Mouse (Mus musculus) stomach, embryonic 14.5 days (tissue): ENCODE measurements around the gene Wbp2nl. TPM values are rescaled to one million over a fixed set of nuclear protein-coding genes. Genes with fewer than 3 reads are reported as not detected.
"Not testable (repeated sequence)": the region's sequence is repeated elsewhere in the genome, so short reads cannot be mapped to it uniquely, and the experiment has no call there.

Experiments used
- ATAC-seq: fragments of 200-750 bp; cut with Nextera tagmentation; 2 replicates; pipeline ENCODE4 v1.8.0; 2017; ENCODE audit warnings: low read depth, moderate TSS enrichment; ENCODE audit not compliant: insufficient number of reproducible peaks, insufficient read depth, low FRiP score
- H3K27ac ChIP-seq: fragments of 300-500 bp; sonication (generic); 2 replicates; pipeline ENCODE4 v1.5.1; 2014; ENCODE audit warnings: mild to moderate bottlenecking, low read length, moderate library complexity, mixed read lengths
- H3K27me3 ChIP-seq: fragments of 300-500 bp; sonication (generic); 2 replicates; pipeline ENCODE4 v1.6.1; 2014; ENCODE audit warnings: low read length, control low read depth, mixed read lengths; ENCODE audit not compliant: control insufficient read depth, insufficient read depth
- H3K36me3 ChIP-seq: fragments of 300-500 bp; sonication (generic); 2 replicates; pipeline ENCODE4 v1.6.1; 2014; ENCODE audit warnings: mild to moderate bottlenecking, control low read depth, low read length, moderate library complexity, mixed read lengths; ENCODE audit not compliant: control insufficient read depth, insufficient read depth
- H3K4me1 ChIP-seq: fragments of 300-500 bp; sonication (generic); 2 replicates; pipeline ENCODE4 v1.6.1; 2014; ENCODE audit warnings: low read length, control low read depth, mixed read lengths; ENCODE audit not compliant: control insufficient read depth, insufficient read depth
- H3K4me2 ChIP-seq: fragments of 300-500 bp; sonication (generic); replicated peaks from 2 replicates; pipeline ENCODE4 v1.6.1; 2014; ENCODE audit warnings: low read depth, low read length, control low read depth
- H3K4me3 ChIP-seq: fragments of 300-500 bp; sonication (generic); 2 replicates; pipeline ENCODE4 v1.5.1; 2014; ENCODE audit warnings: low read depth, low read length, control low read depth
- H3K9ac ChIP-seq: fragments of 300-500 bp; sonication (generic); replicated peaks from 2 replicates; pipeline ENCODE4 v1.6.1; 2014; ENCODE audit warnings: low read depth, mild to moderate bottlenecking, control low read depth, low read length, moderate library complexity, mixed read lengths
- H3K9me3 ChIP-seq: fragments of 300-500 bp; sonication (generic); 2 replicates; pipeline ENCODE4 v1.6.1; 2016; ENCODE audit warnings: low read depth, low read length, control low read depth; ENCODE audit not compliant: control insufficient read depth
- WGBS: fragments of 180-500 bp; shearing (Covaris S2); extraction: QIAGEN DNeasy Blood & Tissue Kit; methylation state at CpG from one replicate; pipeline ENCODE4 v1.1.7; 2014; 5-methylcytosine and 5-hydroxymethylcytosine counted together
- polyA plus RNA-seq: library from polyadenylated mRNA; unstranded; fragments of >200 nt; fragmentation: Nextera tagmentation; extraction: Ambion mirVana; gene quantifications from 2 replicates; pipeline ENCODE4 v1.2.1, GENCODE M21; 2014

Gene Wbp2nl
- polyA plus RNA-seq, 1 experiment from 2014 or later, result 0.29 TPM

GRCm38 (mm10) chr15:82354126-82354945 is 55.6 kb downstream of the Wbp2nl start, which contains the start of gene Ndufa6:
Ndufa6 (minus strand) TSS chr15:82354322.
- peak within 1 kb of the TSS; percentile 57 for H3K9ac ChIP-seq
- 1% methylated on average over 57 of the region's 57 CpGs for WGBS
- ATAC-seq, result peak; percentile 99

GRCm38 (mm10) chr15:82358431-82359260 is 59.9 kb downstream of the Wbp2nl start:
- Histone ChIP-seq H3K9me3 (no peaks in the 10 kb centered on the region), H3K4me1 (peaks cover 8% of the 10 kb centered on the region; the same call in 1 of the 2 replicates), H3K4me3 (no peak overlapping the region), H3K27me3 (no peaks in the 10 kb centered on the region), H3K36me3 (no peaks in the 10 kb centered on the region), H3K4me2 (no peak overlapping the region), H3K27ac (peak overlapping the region; percentile 39; the same call in 1 of the 2 replicates), H3K9ac (0 out of 2 replicates have a peak overlapping the region, but pooled peaks have one; percentile 18)
- WGBS, result 58% methylated on average over 22 of the region's 22 CpGs
- ATAC-seq, result no peak

More at GRCm38 (mm10) chr15:82354126-82354945, 55.6 kb downstream of the Wbp2nl start, which contains the start of gene Ndufa6:
- H3K27me3 ChIP-seq, result no peaks in the 10 kb centered on the region
- H3K36me3 ChIP-seq, result peaks cover 14% of the 10 kb centered on the region
- H3K27ac ChIP-seq, result peak within 1 kb of the TSS; percentile 73
- H3K4me3 ChIP-seq, result peak within 1 kb of the TSS; percentile 58
- H3K4me2 ChIP-seq, result peak within 1 kb of the TSS; percentile 68
- no peaks in the 10 kb centered on the region for H3K9me3 ChIP-seq
- H3K4me1 ChIP-seq, result peaks cover 15% of the 10 kb centered on the region; the same call in 1 of the 2 replicates

GRCm38 (mm10) chr15:82361459-82362018 is 62.8 kb downstream of the Wbp2nl start:
- H3K4me1 ChIP-seq, result peaks cover 5% of the 10 kb centered on the region; the same call in 1 of the 2 replicates

DNA sequence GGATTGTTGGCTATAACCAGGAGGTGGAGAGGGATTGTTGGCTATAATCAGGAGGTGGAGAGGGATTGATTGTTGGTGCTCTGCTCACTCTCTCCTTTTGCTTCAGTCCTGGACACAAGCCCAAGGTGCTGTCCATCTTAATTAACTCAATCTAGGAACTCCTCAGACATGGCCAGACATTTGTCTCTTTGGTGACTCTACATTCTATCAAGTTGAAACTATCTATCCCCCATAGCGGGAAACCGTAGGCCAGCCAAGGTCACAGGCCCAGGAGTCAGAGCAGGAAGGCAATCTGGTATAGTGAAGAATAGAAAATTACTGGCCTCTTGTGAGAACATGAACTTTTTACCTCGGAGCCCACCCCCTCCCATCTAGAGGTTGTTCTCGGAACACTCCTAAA is 63.5 kb downstream of the Wbp2nl start:
- no peak for ATAC-seq
- 81% methylated on average over 4 of the region's 4 CpGs for WGBS
- no peaks in the 10 kb centered on the region for H3K9me3 ChIP-seq
- H3K9ac ChIP-seq, result no peak overlapping the region
- no peak overlapping the region for H3K27ac ChIP-seq
- H3K27me3 ChIP-seq, result no peaks in the 10 kb centered on the region
- H3K36me3 ChIP-seq, result no peaks in the 10 kb centered on the region
- no peak overlapping the region for H3K4me2 ChIP-seq
- H3K4me1 ChIP-seq, result peaks cover 5% of the 10 kb centered on the region; the same call in 1 of the 2 replicates
- H3K4me3 ChIP-seq, result no peak overlapping the region

More at GRCm38 (mm10) chr15:82361459-82362018, 62.8 kb downstream of the Wbp2nl start:
- Histone ChIP-seq H3K9ac (no peak overlapping the region), H3K27ac (no peak overlapping the region), H3K4me2 (no peak overlapping the region), H3K4me3 (no peak overlapping the region), H3K36me3 (no peaks in the 10 kb centered on the region), H3K27me3 (no peaks in the 10 kb centered on the region), H3K9me3 (no peaks in the 10 kb centered on the region)
- ATAC-seq, result 0 out of 2 replicates have a peak, but pooled peaks have one; percentile 37
- 70% methylated on average over 11 of the region's 11 CpGs for WGBS

- not testable (repeated sequence) for H3K36me3 ChIP-seq, H3K27me3 ChIP-seq, H3K27ac ChIP-seq, H3K9me3 ChIP-seq, H3K9ac ChIP-seq, H3K4me1 ChIP-seq, ATAC-seq, H3K4me2 ChIP-seq, H3K4me3 ChIP-seq
- 79% methylated on average over 7 of the region's 12 CpGs for WGBS
Observed at GRCm38 (mm10) chr15:82363801-82364200, 65.0 kb downstream of the Wbp2nl start.

Other genes with a start within 250 kb of the Wbp2nl start
- not detected in 2 replicates for gene 4930407I10Rik, start 239.8 kb upstream of the Wbp2nl start, polyA plus RNA-seq
- gene Mei1, start 229.0 kb upstream of the Wbp2nl start, polyA plus RNA-seq, result 0.09 TPM in 1 of 2 replicates, not detected in the other
- 17.7 and 18.4 TPM in 2 replicates for gene Ccdc134, start 171.0 kb upstream of the Wbp2nl start, polyA plus RNA-seq
- 128 and 133 TPM in 2 replicates for gene Srebf2, start 151.8 kb upstream of the Wbp2nl start, polyA plus RNA-seq
- gene Shisa8, start 86.1 kb upstream of the Wbp2nl start, polyA plus RNA-seq, result 0.30 and 0.39 TPM in 2 replicates
- 0.18 TPM in 1 of 2 replicates, not detected in the other for gene Tnfrsf13c, start 74.6 kb upstream of the Wbp2nl start, polyA plus RNA-seq
- gene Cenpm, start 54.2 kb upstream of the Wbp2nl start, polyA plus RNA-seq, result 72.1 and 86.7 TPM in 2 replicates
- not detected in 2 replicates for gene 1500009C09Rik, start 46.6 kb upstream of the Wbp2nl start, polyA plus RNA-seq
- 16.1 and 16.6 TPM in 2 replicates for gene Sept3, start 24.1 kb upstream of the Wbp2nl start, polyA plus RNA-seq
- 68.6 and 72.4 TPM in 2 replicates for gene Naga, start 40.0 kb downstream of the Wbp2nl start, polyA plus RNA-seq
- gene Pheta2, start 40.0 kb downstream of the Wbp2nl start, polyA plus RNA-seq, result 15.2 and 16.1 TPM in 2 replicates
- 251 and 266 TPM in 2 replicates for gene Smdt1, start 40.0 kb downstream of the Wbp2nl start, polyA plus RNA-seq
- gene Ndufa6, start 55.4 kb downstream of the Wbp2nl start, polyA plus RNA-seq, result 393 and 403 TPM in 2 replicates
- 5.9 and 10.4 TPM in 2 replicates for gene Cyp2d22, start 81.3 kb downstream of the Wbp2nl start, polyA plus RNA-seq
- gene Cyp2d11, start 95.1 kb downstream of the Wbp2nl start, polyA plus RNA-seq, result not detected in 2 replicates
- not detected in 2 replicates for gene Cyp2d10, start 108.2 kb downstream of the Wbp2nl start, polyA plus RNA-seq
- gene Cyp2d9, start 134.5 kb downstream of the Wbp2nl start, polyA plus RNA-seq, result not detected in 2 replicates